Mouse (Mus musculus) adrenal gland, postnatal 10 days (tissue): ENCODE measurements around the gene Btbd35f3. TPM values are rescaled to one million over a fixed set of nuclear protein-coding genes. Genes with fewer than 3 reads are reported as not detected.
"Not testable (repeated sequence)": the region's sequence is repeated elsewhere in the genome, so short reads cannot be mapped to it uniquely, and the experiment has no call there.

Experiments
- DNase-seq: peaks from one replicate; pipeline ENCODE4 v3.0.0; 2021; ENCODE audit warnings: mixed read lengths
- long read RNA-seq, 2 experiments: library from polyadenylated mRNA; stranded (forward); transcript quantifications; one replicate each; pipeline ENCODE4 v2.0.0; 2021
- total RNA-seq, 2 experiments: library from RNA; stranded (reverse); gene quantifications; 2 replicates each; pipeline ENCODE4 v1.2.3; 2021

The Btbd35f3 gene
- total RNA-seq, result not detected
- long read RNA-seq, experiment 1, result 0 reads
- long read RNA-seq, experiment 2, result 0 reads

DNA sequence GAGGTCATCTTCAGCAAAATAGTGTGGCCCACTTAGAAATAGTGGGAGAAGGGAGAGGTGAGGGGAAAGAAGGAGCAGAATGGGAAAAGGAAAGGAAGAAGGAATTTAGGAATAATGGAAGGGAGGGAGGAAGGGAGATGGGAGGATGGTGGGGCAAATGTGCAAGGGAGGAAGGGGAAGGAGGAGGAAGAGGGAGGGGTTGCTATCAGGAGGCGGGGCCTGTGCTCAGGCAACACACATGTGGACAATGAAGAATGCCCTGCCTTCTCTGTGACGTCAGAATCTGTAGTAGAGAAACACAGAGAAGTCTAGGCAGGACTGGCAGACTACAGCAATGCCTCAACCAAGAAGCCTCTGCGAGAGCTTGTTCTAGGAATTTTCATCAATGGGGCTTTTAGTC is at the start of gene Btbd35f3:
Btbd35f3 (plus strand) TSS at position 301 of the 400 bp plus-strand sequence.
- not testable (repeated sequence) for DNase-seq

Other genes with a start within 250 kb of the Btbd35f3 start
- gene Btbd35f16, start 80.7 kb upstream of the Btbd35f3 start, total RNA-seq, result not detected
- gene Btbd35f28, start 158.9 kb downstream of the Btbd35f3 start, total RNA-seq, result not detected